Mouse (Mus musculus) stomach, embryonic 16.5 days (tissue): ENCODE data around the gene Vps37d. TPM values are rescaled to one million over a fixed set of nuclear protein-coding genes. Genes with fewer than 3 reads are reported as not detected.
A peak's percentile ranks its signal among the peaks of the same experiment; 100 is the strongest.

Experiments used
- ATAC-seq: fragments of 200-750 bp; cut with Nextera tagmentation; 2 replicates; pipeline ENCODE4 v1.8.0; 2017; ENCODE audit warnings: moderate number of reproducible peaks, moderate TSS enrichment; ENCODE audit not compliant: insufficient read depth, low FRiP score
- H3K27ac ChIP-seq: fragments of 300-500 bp; sonication (generic); 2 replicates; pipeline ENCODE4 v1.5.1; 2014; ENCODE audit warnings: low read length
- H3K27me3 ChIP-seq: fragments of 300-500 bp; sonication (generic); 2 replicates; pipeline ENCODE4 v1.6.1; 2014; ENCODE audit warnings: low read length, control low read depth, mixed read lengths; ENCODE audit not compliant: control insufficient read depth, insufficient read depth
- H3K36me3 ChIP-seq: fragments of 300-500 bp; sonication (generic); 2 replicates; pipeline ENCODE4 v1.6.1; 2014; ENCODE audit warnings: low read length; ENCODE audit not compliant: control insufficient read depth, insufficient read depth
- H3K4me1 ChIP-seq: fragments of 300-500 bp; sonication (generic); 2 replicates; pipeline ENCODE4 v1.6.1; 2014; ENCODE audit warnings: low read length, control low read depth, mixed read lengths; ENCODE audit not compliant: control insufficient read depth, insufficient read depth
- H3K4me2 ChIP-seq: fragments of 300-500 bp; sonication (generic); 2 replicates; pipeline ENCODE4 v1.6.1; 2014; ENCODE audit warnings: low read depth, low read length, mixed read lengths
- H3K4me3 ChIP-seq: fragments of 300-500 bp; sonication (generic); replicated peaks from 2 replicates; pipeline ENCODE4 v1.5.1; 2014; ENCODE audit warnings: mild to moderate bottlenecking, low read length
- H3K9ac ChIP-seq: fragments of 300-500 bp; sonication (generic); 2 replicates; pipeline ENCODE4 v1.6.1; 2014; ENCODE audit warnings: low read length
- H3K9me3 ChIP-seq: fragments of 300-500 bp; sonication (generic); replicated peaks from 2 replicates; pipeline ENCODE4 v1.6.1; 2016; ENCODE audit warnings: low read length, control low read depth; ENCODE audit not compliant: control insufficient read depth
- WGBS: fragments of 180-500 bp; shearing (Covaris S2); extraction: QIAGEN DNeasy Blood & Tissue Kit; methylation state at CpG from one replicate; pipeline ENCODE4 v1.1.7; 2014; 5-methylcytosine and 5-hydroxymethylcytosine counted together
- polyA plus RNA-seq: library from polyadenylated mRNA; unstranded; fragments of >200 nt; fragmentation: Nextera tagmentation; extraction: Ambion mirVana; gene quantifications from 2 replicates; pipeline ENCODE4 v1.2.1, GENCODE M21; 2015

Vps37d gene
- polyA plus RNA-seq, result 2.3 and 3.5 TPM in 2 replicates

- no peaks in the 10 kb centered on the region for H3K27me3 ChIP-seq
- no peaks in the 10 kb centered on the region for H3K36me3 ChIP-seq
- peak within 1 kb of the TSS; percentile 77 for H3K4me3 ChIP-seq
- WGBS, result under 1% methylated on average over 73 of the region's 83 CpGs
- H3K4me2 ChIP-seq, result peak within 1 kb of the TSS; percentile 86
- H3K9me3 ChIP-seq, result no peaks in the 10 kb centered on the region
- peaks cover 14% of the 10 kb centered on the region for H3K4me1 ChIP-seq
- H3K9ac ChIP-seq, result peak within 1 kb of the TSS; percentile 95
- peak within 1 kb of the TSS; percentile 73 for H3K27ac ChIP-seq
- ATAC-seq, result peak; percentile 86
Observed at GRCm38 (mm10) chr5:135077564-135078481, at the start of gene Vps37d. TSS of gene Vps37d (minus strand) at chr5:135078266.

GRCm38 (mm10) chr5:135127669-135128068 lies 49.6 kb upstream of the Vps37d start:
- no peak overlapping the region for H3K4me3 ChIP-seq
- H3K27ac ChIP-seq, result no peak overlapping the region
- H3K27me3 ChIP-seq, result peaks cover 7% of the 10 kb centered on the region
- H3K4me1 ChIP-seq, result no peaks in the 10 kb centered on the region
- H3K4me2 ChIP-seq, result no peak overlapping the region
- WGBS, result 65% methylated on average over 6 of the region's 6 CpGs
- no peak for ATAC-seq
- H3K9me3 ChIP-seq, result no peaks in the 10 kb centered on the region
- H3K9ac ChIP-seq, result no peak overlapping the region
- no peaks in the 10 kb centered on the region for H3K36me3 ChIP-seq

- no peak overlapping the region for H3K4me3 ChIP-seq
- no peak overlapping the region for H3K4me2 ChIP-seq
- no peak overlapping the region for H3K9ac ChIP-seq
- ATAC-seq, result no peak
- no peaks in the 10 kb centered on the region for H3K36me3 ChIP-seq
- WGBS, result 67% methylated on average over 6 of the region's 6 CpGs
- no peaks in the 10 kb centered on the region; the same call in 1 of the 2 replicates for H3K27me3 ChIP-seq
- no peaks in the 10 kb centered on the region for H3K4me1 ChIP-seq
- H3K9me3 ChIP-seq, result no peaks in the 10 kb centered on the region
- no peak overlapping the region for H3K27ac ChIP-seq
Observed at GRCm38 (mm10) chr5:135126121-135126520, 48.1 kb upstream of the Vps37d start.

DNA sequence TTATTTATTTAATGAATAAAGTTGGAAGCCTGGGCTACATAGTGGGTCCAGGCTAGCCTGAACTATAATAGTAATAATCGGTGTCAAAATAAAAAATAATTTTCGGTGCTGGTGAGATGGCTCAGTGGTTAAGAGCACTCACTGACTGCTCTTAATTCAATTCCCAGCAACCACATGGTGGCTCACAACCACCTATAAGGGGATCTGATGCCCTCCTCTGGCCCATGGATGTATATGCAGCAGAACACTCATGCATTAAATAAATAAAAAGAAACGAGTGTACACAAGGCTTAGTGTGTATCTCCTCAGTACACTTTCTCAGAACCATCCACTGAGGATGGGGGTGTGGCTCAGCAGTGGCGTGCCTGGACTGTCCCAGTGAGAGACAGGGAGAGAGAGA lies 42.7 kb upstream of the Vps37d start:
- ATAC-seq, result no peak
- WGBS, result 62% methylated on average over 4 of the region's 4 CpGs

GRCm38 (mm10) chr5:135118589-135119081 lies 40.6 kb upstream of the Vps37d start:
- peak; percentile 89 for ATAC-seq
- Histone ChIP-seq H3K27ac (no peak overlapping the region), H3K27me3 (no peaks in the 10 kb centered on the region; the same call in 1 of the 2 replicates), H3K9me3 (no peaks in the 10 kb centered on the region), H3K4me1 (no peaks in the 10 kb centered on the region), H3K4me3 (no peak overlapping the region), H3K36me3 (no peaks in the 10 kb centered on the region), H3K9ac (no peak overlapping the region), H3K4me2 (no peak overlapping the region)
- 9% methylated on average over 6 of the region's 6 CpGs for WGBS

More for the DNA sequence above, 42.7 kb upstream of the Vps37d start:
- Histone ChIP-seq H3K36me3 (no peaks in the 10 kb centered on the region), H3K4me2 (no peak overlapping the region), H3K9ac (no peak overlapping the region), H3K27ac (no peak overlapping the region), H3K9me3 (no peaks in the 10 kb centered on the region), H3K27me3 (no peaks in the 10 kb centered on the region; the same call in 1 of the 2 replicates), H3K4me1 (no peaks in the 10 kb centered on the region), H3K4me3 (no peak overlapping the region)

GRCm38 (mm10) chr5:135115241-135115640 lies 37.2 kb upstream of the Vps37d start:
- Histone ChIP-seq H3K4me3 (no peak overlapping the region), H3K4me2 (no peak overlapping the region), H3K9ac (no peak overlapping the region), H3K36me3 (no peaks in the 10 kb centered on the region), H3K4me1 (no peaks in the 10 kb centered on the region), H3K27me3 (no peaks in the 10 kb centered on the region), H3K27ac (no peak overlapping the region), H3K9me3 (no peaks in the 10 kb centered on the region)
- WGBS, result 72% methylated on average over 8 of the region's 8 CpGs
- ATAC-seq, result no peak

DNA sequence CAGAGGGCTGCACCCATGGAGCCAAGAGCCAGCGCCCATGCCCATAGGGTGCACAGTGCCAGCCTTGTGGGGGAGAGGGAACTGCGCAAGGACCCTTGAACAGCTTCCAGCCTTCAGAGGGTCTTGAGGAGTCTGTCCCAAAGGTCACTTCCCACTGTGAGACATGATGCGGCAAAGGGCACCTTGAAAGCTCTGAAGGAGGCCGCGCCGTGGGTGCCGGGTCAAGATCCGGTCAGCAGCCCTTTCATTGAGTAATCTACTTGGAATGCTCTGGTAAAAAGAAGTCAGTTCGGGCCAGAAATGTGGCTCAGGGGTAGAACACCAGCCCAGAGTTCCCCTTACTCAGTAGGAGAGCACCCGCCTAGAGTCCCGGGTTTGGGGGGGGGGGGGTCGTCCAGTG lies 35.7 kb upstream of the Vps37d start:
- H3K27ac ChIP-seq, result no peak overlapping the region
- no peaks in the 10 kb centered on the region for H3K4me1 ChIP-seq
- H3K4me3 ChIP-seq, result no peak overlapping the region
- no peak for ATAC-seq
- H3K9me3 ChIP-seq, result no peaks in the 10 kb centered on the region
- H3K4me2 ChIP-seq, result no peak overlapping the region
- no peaks in the 10 kb centered on the region for H3K36me3 ChIP-seq
- 88% methylated on average over 12 of the region's 12 CpGs for WGBS
- no peak overlapping the region for H3K9ac ChIP-seq
- H3K27me3 ChIP-seq, result peaks cover 2% of the 10 kb centered on the region; the same call in 1 of the 2 replicates

DNA sequence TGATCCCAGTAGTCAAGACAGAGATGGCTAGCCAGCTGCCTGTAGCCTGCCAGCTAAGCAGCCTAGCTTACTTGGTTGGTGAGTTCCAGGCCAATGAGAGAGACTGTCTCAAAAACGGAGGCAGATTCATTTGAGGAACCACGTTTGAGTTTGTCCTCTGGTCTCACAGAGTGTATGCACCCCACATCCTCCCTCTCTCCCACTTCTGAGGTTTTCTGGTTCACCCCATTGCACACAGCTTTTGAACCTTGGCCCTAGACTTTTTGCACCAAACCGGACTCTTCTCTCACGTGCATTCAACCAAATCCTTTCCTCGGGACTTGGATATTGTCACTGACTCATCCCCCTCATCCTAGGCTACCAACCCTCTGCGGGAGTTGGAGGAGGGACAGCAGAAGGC lies 31.9 kb upstream of the Vps37d start:
- Histone ChIP-seq H3K36me3 (no peaks in the 10 kb centered on the region), H3K9me3 (no peaks in the 10 kb centered on the region), H3K27ac (no peak overlapping the region), H3K27me3 (peaks cover 22% of the 10 kb centered on the region), H3K4me3 (no peak overlapping the region), H3K4me1 (peaks cover 4% of the 10 kb centered on the region; the same call in 1 of the 2 replicates), H3K9ac (no peak overlapping the region), H3K4me2 (no peak overlapping the region)
- WGBS, result 72% methylated on average over 6 of the region's 6 CpGs
- ATAC-seq, result no peak

- Histone ChIP-seq H3K4me3 (no peak overlapping the region), H3K27ac (no peak overlapping the region), H3K36me3 (no peaks in the 10 kb centered on the region), H3K4me2 (no peak overlapping the region), H3K9me3 (no peaks in the 10 kb centered on the region), H3K27me3 (peaks cover 22% of the 10 kb centered on the region), H3K9ac (no peak overlapping the region), H3K4me1 (peaks cover 4% of the 10 kb centered on the region; the same call in 1 of the 2 replicates)
- ATAC-seq, result no peak
- 80% methylated on average over 3 of the region's 3 CpGs for WGBS
Observed at GRCm38 (mm10) chr5:135109426-135109825, 31.4 kb upstream of the Vps37d start.
